Mouse (Mus musculus): ENCODE measurements around the gene Wbp1l. TPM values are rescaled to one million over a fixed set of nuclear protein-coding genes. Genes with fewer than 3 reads are reported as not detected.

The Wbp1l gene
- total and polyA plus RNA-seq, 3 experiments, result 31.9 to 52.9 (median 41.5) TPM

DNA sequence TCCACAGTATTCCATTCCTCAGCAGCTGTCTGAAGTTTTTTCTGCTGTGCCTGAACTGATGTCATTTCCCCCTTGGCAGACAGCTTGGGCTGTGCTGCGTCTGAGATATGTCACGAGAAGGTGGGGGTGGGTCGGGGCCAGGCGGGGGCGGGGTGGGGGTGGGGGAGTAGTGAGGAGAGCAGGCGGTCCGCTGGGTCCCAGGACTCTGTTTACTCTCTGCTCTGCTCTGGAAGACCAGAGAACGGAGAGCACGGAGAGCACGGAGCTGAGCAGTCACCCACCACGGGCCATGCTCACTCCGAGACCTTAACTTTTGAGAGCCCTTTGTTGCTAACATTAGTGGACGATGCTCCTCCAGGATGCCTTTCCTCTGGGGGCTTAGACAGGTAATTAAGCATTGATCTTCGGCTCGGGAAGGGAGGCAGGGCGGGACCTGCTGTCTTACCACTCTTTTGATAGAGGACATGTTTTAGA lies 24.3 kb downstream of the Wbp1l start:
- DNase-seq (ENCODE audit: low spot score) (no peak), ATAC-seq (ENCODE audit: extremely low read depth, insufficient number of reproducible peaks, low FRiP score, poor library complexity, severe bottlenecking) (no peak)
- H3K36me3 ChIP-seq (replicated peaks), result peaks cover 91% of the 10 kb centered on the region
- TF ChIP-seq GATA2 (IDR thresholded peaks at IDR 0.05; ENCODE audit: borderline replicate concordance, low read depth, low read length) (no peak), TAL1 (conservative IDR thresholded peaks at IDR 0.05; ENCODE audit: low read depth, low read length) (no peak), CTCF (IDR thresholded peaks at IDR 0.05; ENCODE audit: low read depth, low read length) (no peak), GATA1 (IDR thresholded peaks at IDR 0.05; ENCODE audit: borderline replicate concordance, low read length) (no peak), POLR2AphosphoS5 (IDR thresholded peaks at IDR 0.05; ENCODE audit: insufficient replicate concordance, low read depth, low read length) (no peak)
- H3K27me3 ChIP-seq (ENCODE audit: insufficient read depth, low read length), result peaks cover 2% of the 10 kb centered on the region; the same call in 1 of the 2 replicates
- no peaks in the 10 kb centered on the region for H3K9me3 ChIP-seq (replicated peaks)
- peaks cover 3% of the 10 kb centered on the region; the same call in 1 of the 2 replicates for H3K4me1 ChIP-seq (ENCODE audit: insufficient read depth, low read depth, low read length)
- no peak overlapping the region for H3K4me3 ChIP-seq (ENCODE audit: low read depth, low read length)

DNA sequence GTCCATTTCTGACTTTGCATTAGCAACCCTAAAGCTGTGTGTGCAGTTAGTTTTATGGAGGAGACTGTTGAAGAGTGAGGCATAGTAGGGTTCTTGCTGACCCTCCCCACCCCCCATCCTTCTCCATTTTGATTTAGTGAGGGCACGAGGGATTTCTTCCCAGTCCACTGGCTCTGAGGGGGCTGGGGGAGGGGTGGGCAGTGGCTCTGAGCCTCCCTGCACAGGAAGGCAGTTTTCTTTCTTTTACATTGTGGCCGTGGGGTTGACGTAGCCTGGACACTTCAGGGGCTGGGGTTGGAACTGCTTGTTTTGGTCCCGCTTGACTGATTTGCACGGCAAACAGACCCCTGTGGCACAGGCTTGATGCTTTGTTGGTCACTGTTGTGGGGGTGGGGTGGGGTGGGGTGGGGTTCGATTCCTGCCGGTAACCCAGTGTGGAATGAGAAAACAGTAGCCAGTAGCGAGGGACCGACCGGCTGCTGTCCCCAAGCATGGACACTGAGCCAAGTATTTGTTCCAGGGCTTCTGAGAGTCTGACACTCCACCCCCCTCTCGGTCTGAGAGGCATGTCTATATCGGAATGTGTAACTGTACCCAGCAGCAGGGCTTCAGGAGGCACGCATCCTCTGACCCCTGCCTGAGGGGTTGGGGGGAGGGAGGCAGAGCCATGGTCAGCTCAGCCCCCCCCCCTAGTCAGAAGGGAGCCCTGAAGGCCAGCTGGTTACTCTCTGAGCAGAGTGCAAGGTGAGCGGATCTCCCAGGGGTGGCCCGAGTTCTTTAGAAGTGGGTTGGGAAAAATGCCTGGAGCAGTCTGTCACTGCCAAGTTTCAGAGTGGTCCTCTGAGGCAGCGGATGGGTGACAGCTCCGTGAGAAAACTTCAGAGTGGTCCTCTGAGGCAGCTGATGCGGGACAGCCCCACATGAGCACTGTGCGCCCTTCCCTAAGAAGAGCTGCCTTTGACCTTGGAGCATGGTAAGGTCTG lies 25.2 kb downstream of the Wbp1l start:
- DNase-seq (ENCODE audit: low spot score) (no peak), ATAC-seq (ENCODE audit: extremely low read depth, insufficient number of reproducible peaks, low FRiP score, poor library complexity, severe bottlenecking) (no peak)
- H3K9me3 ChIP-seq (replicated peaks), result no peaks in the 10 kb centered on the region
- TF ChIP-seq CTCF (IDR thresholded peaks at IDR 0.05; ENCODE audit: low read depth, low read length) (no peak), POLR2AphosphoS5 (IDR thresholded peaks at IDR 0.05; ENCODE audit: insufficient replicate concordance, low read depth, low read length) (no peak), GATA2 (IDR thresholded peaks at IDR 0.05; ENCODE audit: borderline replicate concordance, low read depth, low read length) (no peak), TAL1 (conservative IDR thresholded peaks at IDR 0.05; ENCODE audit: low read depth, low read length) (no peak)
- H3K4me3 ChIP-seq (ENCODE audit: low read depth, low read length), result no peak overlapping the region
- H3K4me1 ChIP-seq (ENCODE audit: insufficient read depth, low read depth, low read length), result peaks cover 3% of the 10 kb centered on the region; the same call in 1 of the 2 replicates
- no peaks in the 10 kb centered on the region for H3K27me3 ChIP-seq (ENCODE audit: insufficient read depth, low read length)
- H3K36me3 ChIP-seq (replicated peaks), result peaks cover 90% of the 10 kb centered on the region

DNA sequence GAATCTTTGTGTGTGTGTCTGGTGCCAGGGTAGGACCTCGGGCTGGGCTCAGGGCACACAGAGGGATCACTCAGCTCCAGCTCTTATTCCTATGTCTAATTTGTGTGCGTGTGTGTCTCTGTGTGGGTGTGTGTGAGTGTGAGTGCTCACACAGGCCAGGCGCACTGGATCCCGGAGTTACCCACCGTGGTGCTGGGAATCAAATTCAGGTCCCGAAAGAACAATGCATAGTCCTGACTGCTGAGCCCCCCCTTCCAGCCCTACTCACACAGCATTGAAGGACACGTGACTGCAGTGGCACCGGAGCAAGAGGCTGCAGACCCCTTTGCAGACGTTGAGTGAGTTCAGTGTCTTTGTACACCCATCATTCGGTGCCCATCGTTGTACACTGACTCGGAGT lies 26.1 kb downstream of the Wbp1l start:
- DNase-seq (ENCODE audit: low spot score) (no peak), ATAC-seq (ENCODE audit: extremely low read depth, insufficient number of reproducible peaks, low FRiP score, poor library complexity, severe bottlenecking) (no peak)
- Histone ChIP-seq H3K27me3 (ENCODE audit: insufficient read depth, low read length) (no peaks in the 10 kb centered on the region), H3K36me3 (replicated peaks) (peaks cover 87% of the 10 kb centered on the region), H3K4me3 (ENCODE audit: low read depth, low read length) (no peak overlapping the region), H3K4me1 (ENCODE audit: insufficient read depth, low read depth, low read length) (peaks cover 3% of the 10 kb centered on the region; the same call in 1 of the 2 replicates), H3K9me3 (replicated peaks) (no peaks in the 10 kb centered on the region)
- no peak for TF ChIP-seq TAL1 (conservative IDR thresholded peaks at IDR 0.05; ENCODE audit: low read depth, low read length)
- TF ChIP-seq POLR2AphosphoS5 (IDR thresholded peaks at IDR 0.05; ENCODE audit: insufficient replicate concordance, low read depth, low read length), result no peak
- no peak for TF ChIP-seq GATA2 (IDR thresholded peaks at IDR 0.05; ENCODE audit: borderline replicate concordance, low read depth, low read length)
- no peak for TF ChIP-seq GATA1 (IDR thresholded peaks at IDR 0.05; ENCODE audit: borderline replicate concordance, low read length)
- TF ChIP-seq CTCF (IDR thresholded peaks at IDR 0.05; ENCODE audit: low read depth, low read length), result no peak

DNA sequence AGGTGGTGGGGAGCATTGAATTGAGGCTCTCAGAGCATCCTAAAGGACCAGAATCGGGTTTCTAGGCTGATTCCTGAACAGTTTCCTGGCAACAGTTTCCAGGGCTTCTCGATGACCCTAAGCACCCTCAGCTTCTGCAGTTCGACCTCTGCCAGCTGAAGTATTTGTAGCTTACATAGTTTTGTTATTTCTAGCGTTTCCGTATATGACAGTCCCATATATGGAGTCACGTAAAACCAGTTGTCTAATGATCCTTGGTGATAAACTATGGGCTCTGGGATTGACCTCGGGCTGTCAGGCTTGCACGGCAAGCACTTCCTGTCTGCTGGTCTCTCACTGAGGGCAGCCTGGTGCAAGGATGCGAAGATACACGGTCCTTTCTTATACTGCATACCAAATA lies 26.6 kb downstream of the Wbp1l start:
- no peak for TF ChIP-seq GATA1 (IDR thresholded peaks at IDR 0.05; ENCODE audit: borderline replicate concordance, low read length)
- no peak for TF ChIP-seq GATA2 (IDR thresholded peaks at IDR 0.05; ENCODE audit: borderline replicate concordance, low read depth, low read length)
- no peak for TF ChIP-seq CTCF (IDR thresholded peaks at IDR 0.05; ENCODE audit: low read depth, low read length)
- TF ChIP-seq TAL1 (conservative IDR thresholded peaks at IDR 0.05; ENCODE audit: low read depth, low read length), result no peak
- no peak for TF ChIP-seq POLR2AphosphoS5 (IDR thresholded peaks at IDR 0.05; ENCODE audit: insufficient replicate concordance, low read depth, low read length)
- DNase-seq (ENCODE audit: low spot score) (no peak), ATAC-seq (ENCODE audit: extremely low read depth, insufficient number of reproducible peaks, low FRiP score, poor library complexity, severe bottlenecking) (no peak)
- H3K4me1 ChIP-seq (ENCODE audit: insufficient read depth, low read depth, low read length), result peaks cover under 1% of the 10 kb centered on the region; the same call in 1 of the 2 replicates
- no peaks in the 10 kb centered on the region for H3K9me3 ChIP-seq (replicated peaks)
- H3K4me3 ChIP-seq (ENCODE audit: low read depth, low read length), result no peak overlapping the region
- no peaks in the 10 kb centered on the region for H3K27me3 ChIP-seq (ENCODE audit: insufficient read depth, low read length)
- peaks cover 87% of the 10 kb centered on the region for H3K36me3 ChIP-seq (replicated peaks)

DNA sequence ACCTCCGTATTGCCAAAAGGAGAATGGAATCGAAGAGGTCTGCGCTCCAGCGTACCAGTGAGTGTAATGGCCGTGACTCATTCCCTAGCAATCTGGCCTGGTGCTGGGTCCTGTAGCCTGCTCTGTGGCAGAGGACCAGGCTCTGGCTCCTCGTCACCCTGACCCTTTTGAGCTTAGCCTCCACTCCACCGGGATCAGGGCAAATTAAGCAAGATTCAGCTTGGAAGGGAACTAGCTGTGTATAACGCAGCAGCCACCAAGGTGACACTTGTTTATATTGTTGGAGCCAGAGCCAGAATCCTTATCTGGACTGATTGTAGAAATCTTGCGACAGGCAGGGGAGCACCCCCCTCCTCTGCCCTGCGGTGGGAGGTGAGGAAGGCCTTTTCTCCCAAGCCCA lies 29.5 kb downstream of the Wbp1l start:
- no peaks in the 10 kb centered on the region for H3K27me3 ChIP-seq (ENCODE audit: insufficient read depth, low read length)
- TF ChIP-seq CTCF (IDR thresholded peaks at IDR 0.05; ENCODE audit: low read depth, low read length), result no peak
- TF ChIP-seq TAL1 (conservative IDR thresholded peaks at IDR 0.05; ENCODE audit: low read depth, low read length), result no peak
- TF ChIP-seq GATA1 (IDR thresholded peaks at IDR 0.05; ENCODE audit: borderline replicate concordance, low read length), result no peak
- no peak for TF ChIP-seq POLR2AphosphoS5 (IDR thresholded peaks at IDR 0.05; ENCODE audit: insufficient replicate concordance, low read depth, low read length)
- no peak for TF ChIP-seq GATA2 (IDR thresholded peaks at IDR 0.05; ENCODE audit: borderline replicate concordance, low read depth, low read length)
- H3K9me3 ChIP-seq (replicated peaks), result no peaks in the 10 kb centered on the region
- ATAC-seq (ENCODE audit: extremely low read depth, insufficient number of reproducible peaks, low FRiP score, poor library complexity, severe bottlenecking) (no peak), DNase-seq (ENCODE audit: low spot score) (no peak)
- H3K4me3 ChIP-seq (ENCODE audit: low read depth, low read length), result no peak overlapping the region
- peaks cover 84% of the 10 kb centered on the region for H3K36me3 ChIP-seq (replicated peaks)
- no peaks in the 10 kb centered on the region for H3K4me1 ChIP-seq (ENCODE audit: insufficient read depth, low read depth, low read length)

DNA sequence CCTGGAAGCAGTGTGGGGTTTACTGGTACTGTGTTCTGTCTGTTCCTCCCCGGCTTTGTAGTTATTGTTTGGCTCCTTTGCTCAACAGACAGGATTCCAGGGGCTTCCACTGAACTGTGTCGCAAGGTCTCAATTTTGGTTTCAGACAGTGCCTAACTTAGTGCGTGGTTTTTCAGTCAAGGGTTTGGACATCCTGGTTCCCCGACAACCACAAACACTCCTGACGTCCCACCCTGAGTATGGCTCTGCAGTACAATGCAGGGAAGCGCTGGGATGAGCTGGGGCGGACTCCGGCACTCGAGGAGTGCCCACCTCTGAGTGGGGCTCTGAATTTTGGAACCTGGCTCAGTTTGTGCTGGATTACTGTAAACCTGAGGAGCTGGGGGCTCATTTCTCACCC lies 30.9 kb downstream of the Wbp1l start:
- Histone ChIP-seq H3K27me3 (ENCODE audit: insufficient read depth, low read length) (no peaks in the 10 kb centered on the region), H3K36me3 (replicated peaks) (peaks cover 84% of the 10 kb centered on the region), H3K4me3 (ENCODE audit: low read depth, low read length) (no peak overlapping the region), H3K4me1 (ENCODE audit: insufficient read depth, low read depth, low read length) (no peaks in the 10 kb centered on the region), H3K9me3 (replicated peaks) (no peaks in the 10 kb centered on the region)
- ATAC-seq (ENCODE audit: extremely low read depth, insufficient number of reproducible peaks, low FRiP score, poor library complexity, severe bottlenecking) (no peak), DNase-seq (ENCODE audit: low spot score) (no peak)
- TF ChIP-seq TAL1 (conservative IDR thresholded peaks at IDR 0.05; ENCODE audit: low read depth, low read length), result no peak

All from G1E (cell line).